Mouse (Mus musculus) right cerebral cortex, adult 2 months (tissue): ENCODE results near the gene Cdyl2.

Experiments
- DNase-seq, 2 experiments: peaks; one replicate each; pipeline ENCODE4 v3.0.0; 2021 to 2022; ENCODE audit warnings: low spot score in 2 of 2

Cdyl2 gene

DNA sequence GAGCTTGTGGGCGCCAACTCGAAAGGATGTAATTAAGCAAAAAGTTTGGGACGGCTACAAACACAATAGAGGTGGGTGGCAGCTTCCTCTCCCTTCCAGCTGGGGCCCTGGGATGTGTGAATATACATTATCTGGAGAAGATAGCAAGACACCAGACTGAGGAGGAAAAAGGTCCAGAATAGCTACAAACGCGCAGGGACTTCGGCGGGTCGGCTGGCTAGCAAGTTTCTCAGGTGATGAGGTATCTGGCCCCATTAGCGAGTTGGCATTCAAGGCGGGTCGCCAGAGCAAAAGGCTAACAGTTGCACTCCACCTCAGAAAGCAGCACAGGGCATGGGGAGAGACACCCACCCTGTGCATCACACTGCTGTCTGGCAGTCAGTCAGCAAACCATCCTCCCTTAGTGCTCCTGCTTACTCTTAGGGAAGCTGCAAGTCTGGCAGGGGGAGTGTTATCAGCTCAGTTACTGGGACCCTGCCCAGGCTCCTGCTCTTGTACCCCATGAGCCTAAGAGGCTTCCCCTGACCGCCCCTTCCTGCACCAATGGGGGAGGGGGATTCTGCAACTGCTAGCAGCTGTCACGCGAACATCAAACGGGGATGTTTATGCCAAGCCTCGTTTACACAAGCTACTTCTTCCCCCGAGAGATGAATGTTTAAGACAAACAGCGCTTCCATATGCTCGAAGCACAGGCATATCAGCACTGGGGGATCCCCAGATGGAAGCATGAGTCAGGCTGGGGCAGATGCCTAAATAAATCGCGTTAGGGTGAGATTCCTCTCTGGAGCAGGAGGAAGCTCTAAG lies 111.4 kb downstream of the Cdyl2 start:
- DNase-seq, result peak; percentile 78 to 80

DNA sequence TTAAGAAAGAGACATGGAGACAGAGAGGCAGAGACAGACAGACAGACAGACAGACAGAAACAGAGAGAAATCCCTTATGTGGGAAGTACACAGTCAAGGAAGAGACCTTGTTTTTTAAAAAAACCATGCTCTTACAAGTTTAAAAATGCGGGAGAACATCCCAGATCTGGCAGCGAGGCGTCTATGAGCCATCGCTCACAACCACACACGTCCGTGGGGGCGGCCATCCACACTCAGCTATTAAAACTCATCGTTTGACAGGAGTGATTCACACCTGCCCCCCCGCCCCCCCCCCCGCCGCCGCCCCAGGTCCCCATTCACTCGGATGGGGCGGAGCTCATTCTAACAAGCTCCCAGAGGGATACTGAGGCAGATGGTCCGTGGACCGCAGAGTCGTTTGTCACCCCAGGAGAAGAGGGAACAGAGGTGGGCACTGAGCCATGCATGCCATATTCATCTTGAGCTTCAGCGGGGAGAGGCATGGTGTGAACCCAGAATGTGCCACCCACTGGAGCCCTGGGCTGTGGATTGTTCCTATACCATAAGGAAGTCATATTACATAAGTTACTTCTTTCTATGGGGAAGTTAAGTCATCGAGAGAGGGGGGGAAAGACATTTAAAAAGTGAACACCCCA lies 113.0 kb downstream of the Cdyl2 start:
- peak; percentile 84 to 89 for DNase-seq

DNA sequence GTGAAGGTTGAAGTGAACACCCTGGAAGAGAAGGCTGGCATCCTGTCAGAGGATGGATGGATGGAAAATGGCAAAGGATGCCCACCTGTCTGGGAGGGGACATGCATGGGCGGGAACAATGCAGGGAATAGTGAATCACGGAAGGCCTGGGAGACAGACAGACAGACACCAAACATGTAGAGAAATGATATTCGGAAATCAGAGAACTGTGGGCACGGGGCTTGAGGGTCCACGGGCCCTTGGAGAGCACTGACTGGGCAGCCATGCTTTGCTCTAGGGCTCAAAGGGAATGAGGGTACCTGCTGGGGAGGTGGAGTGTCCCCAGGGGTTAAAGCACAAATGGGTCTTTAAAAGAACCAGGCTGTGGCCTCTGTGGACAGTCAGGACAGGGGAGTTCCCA lies 113.6 kb downstream of the Cdyl2 start:
- no peak for DNase-seq

DNA sequence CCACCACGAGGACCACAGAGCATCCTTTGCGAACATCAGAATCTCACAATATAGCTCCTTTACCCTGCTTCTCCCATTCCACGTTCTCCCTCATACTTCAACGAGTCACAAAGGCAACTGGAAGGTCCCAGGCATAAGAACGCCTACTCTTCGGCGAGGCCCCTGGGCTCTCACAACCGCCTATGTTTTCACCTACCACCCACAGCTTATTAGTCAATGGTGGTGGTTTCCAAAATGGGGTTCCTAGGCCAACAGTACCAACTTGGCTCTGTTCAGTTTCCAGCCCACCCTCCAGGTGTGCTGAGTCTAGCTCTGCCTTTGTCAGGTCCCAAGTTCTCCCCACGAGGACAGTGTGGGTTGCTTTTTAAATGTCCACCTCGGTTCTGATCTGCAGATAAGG lies 114.0 kb downstream of the Cdyl2 start:
- DNase-seq, result peak; percentile 49 to 55

DNA sequence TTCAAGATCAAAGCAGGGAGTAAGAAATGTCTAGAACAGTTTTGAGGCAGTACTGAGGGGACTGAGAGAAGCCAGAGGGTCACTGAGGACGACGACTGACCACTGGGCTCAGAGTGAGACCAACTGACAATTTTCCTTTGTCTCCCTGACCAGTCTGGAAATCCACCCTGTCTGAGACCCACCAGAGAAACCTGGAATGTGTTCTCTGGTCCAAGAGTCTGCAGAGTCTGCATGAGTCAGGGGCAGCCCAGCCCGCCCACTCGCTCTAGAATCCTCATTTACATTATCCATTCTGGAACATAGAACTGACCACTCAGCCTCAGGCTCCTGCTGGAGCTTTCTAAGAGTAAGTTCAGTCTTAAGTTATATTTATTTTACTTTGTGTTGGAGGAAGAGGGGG lies 114.9 kb downstream of the Cdyl2 start:
- DNase-seq, result peak in 1 of 2 experiments; percentile 15

DNA sequence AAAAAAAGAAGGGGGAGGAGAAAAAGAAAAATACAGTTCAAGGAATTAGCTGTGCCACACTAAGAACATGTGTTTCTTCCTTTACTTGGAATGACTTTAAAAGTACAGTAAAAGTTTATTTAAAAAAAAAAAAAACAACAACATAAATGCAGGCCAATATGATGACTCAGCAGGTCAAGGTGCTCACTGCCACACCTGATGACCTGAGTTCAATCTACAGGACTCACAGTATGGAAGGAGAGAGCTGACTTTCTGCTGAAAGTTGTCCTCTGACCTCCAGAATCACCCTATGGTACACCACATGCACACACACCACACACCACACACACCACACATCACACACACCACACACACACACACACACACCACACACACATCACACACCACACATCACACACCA lies 116.4 kb downstream of the Cdyl2 start:
- no peak for DNase-seq

DNA sequence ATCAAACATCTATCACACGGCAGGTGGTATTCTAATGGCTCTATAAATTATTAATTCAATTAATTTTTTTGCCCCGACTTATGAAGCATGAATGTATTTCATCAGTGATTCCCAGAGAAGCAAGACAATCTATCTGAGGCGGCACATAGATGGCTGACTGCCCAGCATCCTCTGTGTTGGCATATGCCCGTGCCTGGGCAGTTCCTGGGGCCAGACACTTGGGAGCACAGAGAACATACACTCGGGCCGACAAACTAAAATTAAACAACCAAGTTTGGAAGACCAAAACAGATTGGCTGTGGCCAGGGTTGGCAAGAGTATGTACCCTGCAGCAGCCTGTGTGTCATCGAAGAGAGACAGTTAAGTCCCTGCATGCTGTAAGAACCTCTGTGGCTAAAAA lies 117.9 kb downstream of the Cdyl2 start:
- no peak for DNase-seq

DNA sequence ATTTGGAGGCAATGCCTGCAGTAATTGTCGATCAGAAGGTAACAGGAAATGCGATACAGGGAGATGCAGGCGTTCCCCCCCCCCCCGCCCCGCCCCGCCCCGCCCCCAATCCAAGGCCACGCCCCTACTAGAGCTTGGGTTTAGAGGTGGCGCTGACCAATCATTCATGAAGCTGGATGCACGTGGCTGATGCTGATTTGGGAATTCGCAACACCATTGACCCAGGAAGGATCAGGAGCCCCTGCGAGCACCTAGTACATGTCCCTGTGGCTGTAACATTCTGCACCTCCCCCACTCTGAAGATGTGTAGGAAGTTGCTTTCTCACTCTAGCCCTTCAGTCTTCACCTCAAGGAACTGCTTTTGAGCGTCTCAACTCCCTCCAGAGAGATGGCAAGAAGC lies 126.6 kb downstream of the Cdyl2 start:
- DNase-seq, result no peak

DNA sequence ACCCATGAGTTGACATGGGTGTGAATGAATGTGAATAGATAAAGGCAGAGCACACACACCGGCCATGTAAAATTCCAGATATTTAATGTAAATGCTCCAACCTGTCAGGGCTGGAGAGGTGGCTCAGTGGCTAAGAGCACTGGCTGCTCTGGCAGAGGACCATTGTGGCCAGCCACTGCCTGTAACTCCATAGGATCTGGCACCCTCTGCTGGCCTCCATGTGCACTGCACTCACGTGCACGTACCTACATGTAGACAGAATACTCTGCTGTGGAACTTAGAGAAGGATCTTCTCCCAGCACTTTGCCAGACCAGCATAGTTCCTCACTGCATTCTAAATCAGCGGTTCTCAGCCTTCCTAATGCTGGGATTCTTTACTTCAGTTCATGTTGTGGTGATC lies 130.0 kb downstream of the Cdyl2 start:
- peak in 1 of 2 experiments; percentile 29 for DNase-seq

DNA sequence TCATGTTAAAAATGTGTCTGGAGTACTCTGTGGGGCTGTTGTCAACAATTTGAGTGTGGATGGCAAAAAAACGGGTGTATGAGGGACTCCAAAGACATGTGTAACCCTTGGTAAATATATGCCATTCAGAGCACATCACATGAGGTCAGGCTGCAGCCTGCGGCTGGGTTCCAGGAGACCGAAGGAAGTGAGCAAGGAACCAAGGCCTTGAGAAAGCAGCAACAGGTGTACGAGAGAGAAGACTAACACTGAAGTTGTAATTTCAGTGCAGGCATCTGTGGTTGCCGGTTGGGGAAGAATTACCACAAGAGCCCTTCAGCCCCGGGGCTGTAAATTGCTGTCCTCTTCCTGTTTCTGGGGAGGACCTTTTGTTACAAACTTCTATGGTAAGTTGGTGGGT lies 133.1 kb downstream of the Cdyl2 start:
- no peak for DNase-seq

DNA sequence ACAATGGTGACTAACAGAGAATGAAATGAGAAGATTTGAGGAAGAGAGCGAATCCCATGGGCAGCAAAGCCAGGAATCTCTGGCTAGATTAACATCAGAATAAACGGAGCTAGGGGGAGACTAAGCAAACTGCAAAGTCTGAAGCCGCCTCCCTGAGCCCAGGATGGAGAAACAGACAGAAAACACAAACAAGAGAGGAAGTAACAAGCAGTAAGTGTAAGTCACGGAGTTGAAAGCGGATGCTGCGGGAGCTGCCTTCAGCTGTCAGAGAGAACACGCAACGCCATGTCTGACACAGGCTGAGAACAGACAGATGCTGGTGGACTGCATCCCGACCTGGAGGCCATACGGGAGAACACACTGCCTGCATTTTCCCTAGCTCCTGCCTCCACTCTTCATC lies 141.6 kb downstream of the Cdyl2 start:
- no peak for DNase-seq

DNA sequence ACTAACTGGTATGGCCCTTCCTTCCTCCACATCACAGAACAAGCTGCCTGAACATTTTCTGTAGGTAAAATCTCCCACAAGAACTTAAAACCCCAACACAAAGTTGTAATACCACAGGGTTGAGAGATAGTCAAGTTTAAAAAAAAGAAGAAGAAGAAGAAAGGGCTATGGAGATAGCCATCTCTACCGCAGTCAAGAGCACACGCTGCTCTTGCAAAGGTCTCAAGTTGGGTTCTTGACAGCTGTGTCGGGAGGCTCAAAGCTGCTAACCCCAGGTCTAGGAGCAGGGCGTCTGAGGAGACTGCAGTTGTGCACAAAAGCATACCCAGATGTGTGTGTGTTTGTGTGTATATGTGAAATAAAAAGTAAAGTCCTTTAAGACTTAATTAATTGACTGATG lies 142.2 kb downstream of the Cdyl2 start:
- DNase-seq, result no peak

DNA sequence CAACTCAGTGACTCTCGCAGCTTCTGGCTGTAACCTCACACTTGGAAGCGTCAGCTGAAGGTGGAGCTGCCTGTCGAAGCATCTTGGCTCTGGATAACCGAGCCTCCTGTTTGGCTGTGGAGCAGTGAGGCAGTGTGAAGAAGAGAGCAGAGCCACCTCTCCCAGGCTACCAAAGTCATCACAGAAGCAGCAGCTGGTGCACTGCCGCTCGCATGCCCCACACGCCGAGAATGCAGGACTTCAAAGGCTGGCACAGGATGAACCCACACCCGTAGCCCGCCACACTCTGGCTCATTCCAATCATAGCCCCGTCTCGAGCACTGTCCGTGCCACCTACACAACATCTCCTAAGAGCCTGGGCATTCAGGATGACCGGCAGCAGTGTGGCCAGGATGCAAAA lies 142.7 kb downstream of the Cdyl2 start:
- peak in 1 of 2 experiments; percentile 11 for DNase-seq

DNA sequence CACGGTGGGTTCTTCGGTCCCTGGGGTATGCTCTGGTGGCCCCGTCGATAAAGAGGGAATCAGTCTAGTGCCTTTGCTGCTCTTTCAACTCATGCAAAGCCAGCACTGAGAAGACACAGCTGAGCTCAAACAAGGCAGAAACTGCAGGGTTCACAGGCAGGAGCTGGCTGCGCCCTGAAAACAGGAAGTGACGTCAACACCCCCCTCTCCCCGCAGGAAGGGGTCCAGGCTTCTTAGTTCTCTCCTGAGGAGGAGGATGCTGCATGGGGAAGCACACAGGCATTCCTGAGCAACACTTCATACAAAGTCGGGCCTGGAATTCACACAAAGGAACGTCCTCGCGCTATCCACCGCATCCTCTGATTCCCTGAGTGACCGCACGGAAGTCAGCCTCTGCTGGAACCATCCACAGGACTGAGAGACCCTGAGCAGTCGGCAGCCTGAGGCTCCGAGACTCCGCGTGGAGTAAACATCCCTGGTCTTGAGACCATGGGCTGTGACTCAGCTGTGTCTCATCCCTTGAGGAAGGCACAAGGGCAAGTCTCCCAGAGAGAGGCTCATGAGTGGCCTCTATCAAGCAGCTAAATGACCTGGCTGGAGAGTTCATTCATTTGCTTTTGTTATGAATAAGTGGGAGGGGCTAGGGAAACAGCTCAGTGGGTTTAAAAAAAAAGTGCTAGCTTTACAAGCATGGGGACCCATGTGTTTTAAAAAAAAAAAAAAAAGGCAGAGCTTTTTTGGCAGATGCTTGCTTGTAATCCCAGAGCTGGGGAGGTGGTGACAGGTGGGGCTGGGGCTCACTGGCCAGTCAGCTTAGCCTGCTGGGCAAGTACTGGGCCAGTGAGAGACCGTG lies 144.9 kb downstream of the Cdyl2 start:
- DNase-seq, result no peak

DNA sequence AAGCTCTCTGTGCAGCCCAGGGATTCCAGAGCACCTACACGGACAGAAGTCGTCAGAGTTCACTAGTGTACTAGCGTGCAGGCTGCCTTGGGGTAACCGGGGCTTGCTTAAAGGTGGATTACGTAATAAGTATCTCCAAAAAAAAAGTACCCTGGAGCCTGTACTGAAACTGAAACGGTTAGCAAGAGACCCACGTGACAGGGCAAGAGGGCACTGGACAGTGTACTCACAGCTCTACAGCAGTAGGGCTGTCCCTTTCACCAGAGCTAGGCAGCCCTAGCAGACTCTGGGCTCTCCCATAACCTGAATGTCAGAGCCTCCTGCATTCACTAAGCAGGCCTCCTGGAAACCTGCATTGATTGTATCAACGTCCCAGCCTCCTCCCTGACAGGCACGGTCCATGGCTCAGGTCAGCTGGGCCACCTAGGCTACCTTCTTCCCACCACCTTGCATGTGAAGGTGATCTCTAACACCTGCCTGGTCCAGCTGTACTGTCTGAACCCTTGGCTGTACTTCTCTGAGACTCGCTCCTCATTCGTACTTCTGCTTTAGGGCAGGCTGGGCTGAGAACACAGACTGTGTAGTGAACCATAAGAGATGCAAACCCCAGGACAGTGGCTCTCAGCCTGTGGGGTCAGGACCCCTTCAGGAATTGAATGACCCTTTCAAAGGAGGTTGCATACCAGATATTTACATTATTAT lies 151.3 kb downstream of the Cdyl2 start:
- DNase-seq, result no peak

DNA sequence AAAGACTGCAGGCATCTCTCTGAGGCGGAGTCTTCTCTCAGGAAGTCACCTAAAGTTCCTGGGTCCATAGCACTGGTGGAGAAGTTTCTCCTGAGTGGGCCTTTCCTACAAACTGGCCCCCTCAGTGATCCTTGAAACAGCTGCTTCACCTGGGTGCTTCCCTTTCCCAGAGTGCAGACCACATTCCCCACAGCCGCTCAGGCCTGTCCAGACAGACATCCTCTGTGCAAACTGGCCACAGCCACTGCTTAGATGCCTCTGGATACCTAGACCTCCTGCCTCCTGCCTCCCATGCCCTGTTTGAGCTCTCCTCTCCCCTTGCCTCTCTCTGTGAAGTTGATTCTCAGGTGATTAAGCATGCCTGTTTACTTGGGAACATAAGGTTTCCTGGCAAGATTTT lies 156.1 kb downstream of the Cdyl2 start:
- no peak for DNase-seq

DNA sequence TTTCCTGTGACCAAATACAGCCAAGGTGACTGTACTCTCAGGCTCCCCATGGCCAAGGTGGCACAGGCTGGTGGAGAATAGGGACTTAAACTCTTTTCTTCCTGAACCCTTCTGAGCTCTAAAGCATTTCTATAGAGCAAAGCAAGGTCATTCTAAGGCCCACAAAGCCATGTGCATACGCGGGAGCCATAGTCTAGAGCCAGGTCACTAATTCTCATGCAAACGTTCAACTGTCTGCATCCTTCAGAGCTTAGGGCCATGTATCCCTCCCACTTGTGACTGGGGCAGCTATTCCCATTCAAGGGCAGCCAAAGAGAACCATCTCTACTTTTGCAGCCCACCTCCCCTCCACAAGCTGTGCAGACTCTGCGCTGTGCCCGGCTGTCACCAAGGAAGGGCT lies 159.7 kb downstream of the Cdyl2 start:
- no peak for DNase-seq

DNA sequence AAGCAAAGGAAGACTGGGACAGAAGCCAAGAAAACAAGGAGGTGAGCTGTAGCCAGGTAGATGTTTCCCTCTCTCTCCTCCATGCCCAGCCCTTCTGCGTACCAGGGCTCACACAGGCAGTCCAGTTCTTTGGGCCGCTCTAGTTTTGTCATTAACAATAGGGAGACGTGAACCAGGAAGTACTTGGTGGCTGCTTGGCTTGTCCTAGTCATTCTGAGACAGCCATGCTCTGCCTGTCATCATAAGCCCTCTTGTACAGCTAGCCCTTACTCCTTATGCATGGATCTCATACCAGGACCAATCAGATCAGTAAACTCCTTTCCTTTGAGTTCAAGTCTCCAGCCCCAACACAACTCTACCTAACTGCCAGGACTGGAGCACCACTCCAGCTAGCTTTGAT lies 180.0 kb downstream of the Cdyl2 start:
- DNase-seq, result no peak

DNA sequence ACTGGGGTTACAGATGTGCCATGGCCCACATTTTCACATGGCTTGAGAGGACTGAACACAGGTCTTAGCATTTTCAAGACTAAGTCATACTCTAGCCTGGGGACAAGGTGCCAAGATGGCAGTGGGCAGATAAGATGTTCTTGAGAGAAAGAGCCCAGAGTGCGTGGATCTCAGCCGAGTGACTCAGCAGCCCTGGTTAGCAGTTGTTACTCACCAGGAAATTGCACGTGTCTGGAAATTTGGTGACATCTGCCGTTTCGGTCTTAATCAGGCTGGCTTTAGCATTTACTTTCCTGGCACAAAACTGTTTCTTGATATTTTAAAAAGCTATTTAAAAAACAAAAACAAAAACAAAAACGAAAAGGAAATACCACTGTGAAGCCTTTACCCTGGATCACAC lies 180.5 kb downstream of the Cdyl2 start:
- peak; percentile 65 to 72 for DNase-seq

DNA sequence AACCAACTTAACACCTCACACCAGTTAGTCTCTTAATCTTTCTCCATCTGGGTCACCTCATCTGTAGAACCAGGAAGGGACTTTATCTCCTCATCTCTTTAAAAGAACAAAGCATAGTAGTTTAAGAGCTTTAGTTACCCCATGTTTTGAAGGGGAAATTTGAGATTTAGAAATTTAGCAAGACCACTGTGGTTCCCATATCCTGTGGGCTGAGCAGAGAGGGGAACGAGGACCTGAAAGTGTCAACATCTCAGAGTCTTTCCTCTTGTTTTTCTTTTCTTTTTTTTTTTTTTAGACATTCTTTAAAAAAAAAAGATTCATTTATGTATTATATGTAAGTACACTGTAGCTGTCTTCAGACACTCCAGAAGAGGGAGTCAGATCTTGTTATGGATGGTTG lies 189.4 kb downstream of the Cdyl2 start:
- no peak for DNase-seq

DNA sequence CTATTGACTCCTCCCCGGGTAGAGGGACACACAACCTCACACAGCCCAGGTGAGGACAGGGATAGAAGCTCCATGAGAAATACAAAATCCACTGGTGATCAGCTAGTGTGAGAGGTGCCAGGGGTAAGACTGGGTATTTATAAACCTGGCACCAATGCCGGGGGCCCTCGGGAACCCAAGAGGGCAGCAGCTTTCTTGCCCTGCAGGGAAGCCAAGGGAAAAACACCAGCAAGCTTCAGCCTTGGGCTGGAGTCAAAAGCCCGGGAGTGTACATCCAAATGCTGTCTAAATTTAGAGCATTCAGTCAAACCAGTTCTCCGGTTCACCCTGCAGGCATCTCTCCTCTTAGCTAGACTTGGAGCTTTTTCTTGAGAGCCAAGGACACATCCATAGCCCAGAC lies 189.9 kb downstream of the Cdyl2 start:
- no peak for DNase-seq

DNA sequence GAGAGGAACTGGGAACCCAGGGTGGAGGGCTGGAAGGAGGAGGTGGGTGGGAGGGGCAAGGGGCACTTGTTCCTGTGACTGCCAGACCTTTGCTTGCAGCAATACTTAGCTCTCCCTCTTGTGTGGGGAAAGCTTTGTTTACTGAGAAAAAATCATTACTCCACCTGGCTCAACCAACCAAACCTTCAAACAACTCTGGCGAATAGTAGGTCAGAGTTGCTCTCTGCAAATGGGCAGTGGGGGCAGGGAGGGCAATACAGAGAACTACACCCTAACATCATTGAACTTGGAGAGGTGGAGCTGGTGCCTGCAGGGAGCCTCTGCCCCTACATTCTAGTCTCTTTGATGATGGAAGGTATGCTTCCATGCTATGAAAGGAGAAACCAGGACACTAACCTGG lies 192.7 kb downstream of the Cdyl2 start:
- no peak for DNase-seq
